In genomic region chr16:30901309-30901708, GRCm38 (mm10) we compare ENCODE assay signal across 10 mouse cellular contexts.
"Had no signal": no experiment of that assay in that cellular context is flagged by ENCODE, and none has a peak within 500 bp of the region (broad histone marks: within the 10 kb centered on the region; RNA-seq: fewer than 3 reads in every experiment).

No protein-coding gene starts in this region.

- DNase-seq: kidney, adult 18-20 months; kidney, adult 9 months; kidney, postnatal 25 days; layer of hippocampus, adult 9-11 months; liver, postnatal 0 days; lung, embryonic 14.5 days; retina, postnatal 1 day; thymus, adult 2 months; thymus, postnatal 14 days; thymus, postnatal 4 days had no signal
